Mouse (Mus musculus) liver, postnatal 0 days (tissue): Measurements from ENCODE around the gene Pbx3. TPM values are rescaled to one million over a fixed set of nuclear protein-coding genes. Genes with fewer than 3 reads are reported as not detected.

Source experiments
- ATAC-seq: fragments of 200-750 bp; cut with Nextera tagmentation; 2 replicates; pipeline ENCODE4 v1.8.0; 2017; ENCODE audit warnings: mild to moderate bottlenecking, moderate library complexity
- DNase-seq: peaks from one replicate; pipeline ENCODE4 v3.0.0-alpha.2; 2016
- H3K27ac ChIP-seq: fragments of 300-500 bp; sonication (generic); 2 replicates; pipeline ENCODE4 v1.5.1; 2014; ENCODE audit warnings: antibody characterized with exemption, moderate library complexity, mild to moderate bottlenecking, low read depth
- H3K27me3 ChIP-seq: fragments of 300-500 bp; sonication (generic); 2 replicates; pipeline ENCODE4 v1.6.1; 2014; ENCODE audit warnings: low read length, control low read depth, mixed read lengths; ENCODE audit not compliant: insufficient read depth
- H3K36me3 ChIP-seq: fragments of 300-500 bp; sonication (generic); replicated peaks from 2 replicates; pipeline ENCODE4 v1.6.1; 2014; ENCODE audit warnings: mild to moderate bottlenecking, control low read depth, low read length, moderate library complexity, mixed read lengths; ENCODE audit not compliant: insufficient read depth
- H3K4me1 ChIP-seq: fragments of 300-500 bp; sonication (generic); 2 replicates; pipeline ENCODE4 v1.6.1; 2014; ENCODE audit warnings: antibody characterized with exemption, mild to moderate bottlenecking, control low read depth; ENCODE audit not compliant: insufficient read depth
- H3K4me2 ChIP-seq: fragments of 300-500 bp; sonication (generic); 2 replicates; pipeline ENCODE4 v1.6.1; 2014; ENCODE audit warnings: low read depth, mild to moderate bottlenecking, low read length, moderate library complexity, mixed read lengths
- H3K4me3 ChIP-seq: fragments of 300-500 bp; sonication (generic); 2 replicates; pipeline ENCODE4 v1.5.1; 2014; ENCODE audit warnings: low read depth, low read length
- H3K9ac ChIP-seq: fragments of 300-500 bp; sonication (generic); replicated peaks from 2 replicates; pipeline ENCODE4 v1.6.1; 2014; ENCODE audit warnings: mild to moderate bottlenecking, moderate library complexity
- H3K9me3 ChIP-seq: fragments of 300-500 bp; sonication (generic); 2 replicates; pipeline ENCODE4 v1.6.1; 2016; ENCODE audit warnings: mild to moderate bottlenecking, control low read depth, low read length, mixed read lengths
- CTCF ChIP-seq: sonication (generic); IDR thresholded peaks from 2 replicates; pipeline ENCODE4 v1.5.1; 2016; ENCODE audit warnings: antibody characterized with exemption, low read depth
- EP300 ChIP-seq: IDR thresholded peaks from 2 replicates; pipeline ENCODE4 v1.6.1; 2016; ENCODE audit warnings: antibody characterized with exemption, low read depth, mild to moderate bottlenecking
- WGBS: fragments of 180-500 bp; shearing (Covaris S2); extraction: QIAGEN DNeasy Blood & Tissue Kit; methylation state at CpG from one replicate; pipeline ENCODE4 v1.1.7; 2014; ENCODE audit not compliant: insufficient replicate concordance; 5-methylcytosine and 5-hydroxymethylcytosine counted together
- polyA plus RNA-seq: library from polyadenylated mRNA; unstranded; fragments of >200 nt; fragmentation: Nextera tagmentation; extraction: Ambion mirVana; gene quantifications from 2 replicates; pipeline ENCODE4 v1.2.1, GENCODE M21; 2015

Pbx3 gene
- polyA plus RNA-seq, 1 experiment from 2014 or later = 3.1 TPM

DNA sequence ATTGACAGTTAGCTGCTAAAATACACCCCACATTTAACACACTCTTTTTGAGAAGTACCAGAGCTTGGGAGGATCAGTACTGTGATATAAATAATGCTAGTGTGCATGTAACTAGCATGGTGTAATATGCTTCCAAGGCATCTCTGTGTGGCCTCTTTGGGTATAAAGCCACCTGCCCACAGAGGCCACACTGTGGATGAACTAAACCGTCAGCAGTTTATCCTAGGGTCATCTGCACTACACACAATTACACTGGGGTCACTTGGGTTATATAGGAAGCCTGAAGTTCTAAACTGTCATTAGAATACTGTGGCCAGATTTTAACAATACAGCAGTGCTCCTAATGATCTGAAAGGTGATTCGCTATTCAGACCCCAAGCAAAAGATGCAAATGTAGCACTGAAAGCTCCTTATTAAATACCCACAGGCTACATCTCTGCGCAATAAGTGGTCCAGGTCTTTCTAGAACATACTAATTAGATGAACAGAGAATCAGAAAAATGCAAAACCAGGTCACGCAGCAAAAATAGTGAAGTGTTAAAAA is 133.6 kb downstream of the Pbx3 start:
- Histone ChIP-seq H3K27me3 (no peaks in the 10 kb centered on the region), H3K9me3 (no peaks in the 10 kb centered on the region), H3K4me2 (no peak overlapping the region), H3K36me3 (no peaks in the 10 kb centered on the region), H3K27ac (no peak overlapping the region), H3K4me1 (no peaks in the 10 kb centered on the region), H3K4me3 (no peak overlapping the region), H3K9ac (no peak overlapping the region)
- TF ChIP-seq CTCF = no peak
- no peak for TF ChIP-seq EP300
- WGBS = 77% methylated on average over 4 of the region's 4 CpGs
- ATAC-seq (no peak), DNase-seq (no peak)

DNA sequence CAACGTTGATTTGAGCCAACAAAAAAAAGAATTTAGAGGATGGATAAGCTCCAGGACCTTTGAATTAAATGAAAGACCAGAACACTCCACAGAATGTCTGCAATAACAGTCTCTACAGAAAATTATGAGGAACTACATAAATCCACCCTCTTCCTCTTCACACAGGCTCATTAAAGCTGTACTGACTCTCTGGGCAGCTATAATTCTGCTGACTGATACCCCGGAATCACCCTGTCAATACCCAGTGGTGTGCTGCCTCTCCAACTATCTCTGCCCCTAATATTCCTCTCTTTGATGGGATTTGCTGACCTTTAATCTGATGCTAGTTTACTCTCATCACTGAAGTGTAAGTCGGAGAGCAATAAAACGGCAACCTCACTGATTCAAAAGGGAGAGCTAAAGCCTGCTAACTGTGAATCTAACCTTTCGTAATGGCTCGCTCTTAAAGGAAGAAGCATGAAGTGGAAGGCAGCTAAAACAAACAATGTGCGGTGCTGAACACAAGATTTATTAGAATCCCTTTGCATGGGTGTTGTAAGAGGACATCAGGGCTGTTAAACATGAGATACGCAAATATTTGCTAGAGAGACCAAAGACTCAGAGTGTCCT is 137.4 kb downstream of the Pbx3 start:
- no peak for ATAC-seq
- no peak overlapping the region for H3K27ac ChIP-seq
- no peaks in the 10 kb centered on the region for H3K9me3 ChIP-seq
- H3K9ac ChIP-seq = no peak overlapping the region
- H3K4me1 ChIP-seq = peaks cover 2% of the 10 kb centered on the region; the same call in 1 of the 2 replicates
- 38% methylated on average over 8 of the region's 8 CpGs for WGBS
- H3K27me3 ChIP-seq = no peaks in the 10 kb centered on the region
- peak overlapping the region; percentile 27 for H3K4me2 ChIP-seq
- no peaks in the 10 kb centered on the region for H3K36me3 ChIP-seq
- DNase-seq = no peak
- TF ChIP-seq EP300 (no peak), CTCF (no peak)
- no peak overlapping the region for H3K4me3 ChIP-seq

DNA sequence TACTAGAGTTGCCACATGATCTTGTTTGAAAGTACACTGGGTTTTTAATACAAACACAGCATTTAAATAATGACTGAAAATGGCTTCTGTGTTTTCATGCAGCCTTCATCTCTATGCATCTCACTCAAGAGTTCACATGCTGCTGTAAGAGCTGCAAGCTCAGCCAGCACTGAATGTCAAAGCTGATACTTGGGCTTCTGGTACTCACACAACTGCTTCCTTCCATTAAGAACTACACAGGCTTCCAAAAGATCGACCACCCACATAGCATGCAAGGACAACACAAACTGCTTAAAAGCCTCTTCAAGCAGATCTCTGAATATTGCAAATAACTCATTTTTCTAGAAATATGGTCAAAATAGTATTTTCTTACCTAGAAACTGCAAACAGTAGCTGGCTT is 138.7 kb downstream of the Pbx3 start:
- 76% methylated on average over 1 of the region's 1 CpGs for WGBS
- H3K9me3 ChIP-seq = no peaks in the 10 kb centered on the region
- no peaks in the 10 kb centered on the region for H3K27me3 ChIP-seq
- peaks cover 2% of the 10 kb centered on the region; the same call in 1 of the 2 replicates for H3K4me1 ChIP-seq
- H3K36me3 ChIP-seq = no peaks in the 10 kb centered on the region
- no peak overlapping the region for H3K9ac ChIP-seq
- no peak for ATAC-seq
- no peak overlapping the region for H3K4me3 ChIP-seq
- no peak overlapping the region for H3K4me2 ChIP-seq
- DNase-seq = no peak
- TF ChIP-seq EP300 = no peak
- TF ChIP-seq CTCF = no peak
- H3K27ac ChIP-seq = no peak overlapping the region

DNA sequence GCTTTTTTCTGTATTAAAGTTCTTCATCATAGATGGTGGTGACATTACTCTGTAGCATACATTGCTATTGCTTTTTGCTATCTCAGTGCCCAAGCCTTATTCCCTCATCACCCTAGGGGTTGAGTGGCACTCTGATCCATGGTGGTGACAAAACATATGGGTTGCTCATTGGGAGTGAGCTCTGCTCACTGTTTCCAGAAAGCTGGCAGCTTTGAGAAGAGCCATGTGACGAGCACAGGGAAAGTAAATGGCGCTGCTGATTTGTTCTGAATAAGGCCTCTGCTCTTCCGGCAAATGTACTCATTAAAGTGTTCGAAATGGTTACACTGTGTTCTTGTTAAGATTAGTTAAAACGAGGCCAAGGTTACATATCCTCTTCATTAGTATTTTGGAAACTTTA is 139.7 kb downstream of the Pbx3 start:
- H3K9ac ChIP-seq = no peak overlapping the region
- no peaks in the 10 kb centered on the region for H3K36me3 ChIP-seq
- H3K4me2 ChIP-seq = no peak overlapping the region
- no peak for TF ChIP-seq EP300
- DNase-seq (no peak), ATAC-seq (no peak)
- H3K9me3 ChIP-seq = no peaks in the 10 kb centered on the region
- peaks cover 2% of the 10 kb centered on the region; the same call in 1 of the 2 replicates for H3K4me1 ChIP-seq
- H3K27me3 ChIP-seq = no peaks in the 10 kb centered on the region
- H3K4me3 ChIP-seq = no peak overlapping the region
- 84% methylated on average over 5 of the region's 5 CpGs for WGBS
- H3K27ac ChIP-seq = no peak overlapping the region

DNA sequence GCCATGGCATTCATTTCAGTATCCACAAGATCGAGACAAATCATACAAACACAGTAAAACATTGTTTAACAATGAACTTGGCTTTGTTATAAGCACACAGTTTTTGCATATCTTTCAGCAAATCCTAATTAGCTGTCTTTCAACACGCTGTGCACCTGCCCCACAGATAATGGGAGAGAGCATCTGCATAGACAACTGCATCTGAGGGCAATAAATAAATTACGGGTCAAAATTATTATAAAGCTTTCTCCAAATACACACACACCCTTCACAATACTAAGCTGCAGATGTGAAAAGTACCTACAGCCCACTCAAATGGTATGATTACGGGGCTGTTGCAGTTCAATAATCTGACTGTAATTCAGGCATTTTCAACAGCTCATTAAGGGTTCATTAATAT is 145.3 kb downstream of the Pbx3 start:
- WGBS = 82% methylated on average over 4 of the region's 4 CpGs
- H3K27ac ChIP-seq = no peak overlapping the region
- H3K36me3 ChIP-seq = no peaks in the 10 kb centered on the region
- no peak overlapping the region for H3K9ac ChIP-seq
- H3K9me3 ChIP-seq = no peaks in the 10 kb centered on the region
- DNase-seq = no peak
- H3K4me2 ChIP-seq = no peak overlapping the region
- H3K4me1 ChIP-seq = peaks cover 2% of the 10 kb centered on the region
- H3K27me3 ChIP-seq = no peaks in the 10 kb centered on the region
- TF ChIP-seq EP300 (no peak), CTCF (no peak)
- ATAC-seq = no peak
- no peak overlapping the region for H3K4me3 ChIP-seq

DNA sequence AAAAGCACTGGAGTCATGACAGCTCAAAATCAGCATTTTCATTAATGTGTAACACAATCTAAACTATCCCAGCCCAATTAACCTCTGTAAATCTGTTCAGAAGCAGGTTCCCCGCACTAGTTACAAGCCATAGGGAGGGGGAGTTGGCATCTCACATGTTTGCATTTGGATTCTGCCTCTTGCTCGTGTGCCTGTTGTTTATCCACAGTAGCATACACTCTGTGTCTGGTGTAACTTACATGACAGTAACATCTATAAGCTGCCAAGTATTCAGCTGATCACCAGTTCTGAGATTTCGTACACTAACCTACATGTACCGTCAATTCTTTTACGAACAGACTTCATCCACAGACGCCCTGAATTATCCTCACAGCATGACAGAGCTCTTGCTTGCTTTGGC is 147.5 kb downstream of the Pbx3 start:
- H3K27me3 ChIP-seq = no peaks in the 10 kb centered on the region

More for the DNA sequence above, 147.5 kb downstream of the Pbx3 start:
- Histone ChIP-seq H3K4me2 (no peak overlapping the region), H3K27ac (no peak overlapping the region), H3K4me1 (no peaks in the 10 kb centered on the region; the same call in 1 of the 2 replicates), H3K9ac (no peak overlapping the region), H3K4me3 (no peak overlapping the region), H3K9me3 (no peaks in the 10 kb centered on the region), H3K36me3 (no peaks in the 10 kb centered on the region)
- 67% methylated on average over 6 of the region's 6 CpGs for WGBS
- TF ChIP-seq EP300 (no peak), CTCF (no peak)
- DNase-seq (no peak), ATAC-seq (no peak)
